Mouse (Mus musculus): ENCODE data around the gene Gpr156. TPM values are rescaled to one million over a fixed set of nuclear protein-coding genes. Genes with fewer than 3 reads are reported as not detected.
"Not testable (repeated sequence)": the region's sequence is repeated elsewhere in the genome, so short reads cannot be mapped to it uniquely, and the experiment has no call there.

Gene Gpr156
- polyA plus RNA-seq, 1 experiment from 2014 or later, result 1.6 TPM

DNA sequence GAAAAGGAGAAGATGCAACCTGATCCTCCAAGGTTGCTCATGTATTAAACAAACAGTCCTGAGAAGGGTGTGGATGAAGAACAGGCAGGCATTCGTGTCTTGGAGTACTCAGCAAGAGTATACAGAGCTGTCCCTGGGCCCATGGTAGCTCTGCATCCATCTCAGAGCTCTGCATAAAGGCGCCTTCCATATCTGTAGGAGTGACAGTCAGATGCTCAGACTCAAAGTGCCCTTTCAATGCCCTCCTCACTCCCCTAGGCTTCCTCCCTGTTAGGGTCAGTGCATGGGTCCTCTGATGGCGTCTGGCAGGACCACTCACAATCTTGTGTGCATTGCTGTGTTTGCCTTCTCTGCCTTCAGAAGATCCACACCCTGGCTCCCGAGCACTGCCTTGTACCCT, 36.9 kb downstream of the Gpr156 start:
- H3K4me3 ChIP-seq, result no peak overlapping the region
- H3K9me3 ChIP-seq, result no peaks in the 10 kb centered on the region
- no peaks in the 10 kb centered on the region for H3K36me3 ChIP-seq (replicated peaks)
- no peak overlapping the region for H3K27ac ChIP-seq
- WGBS, result 73% methylated on average over 4 of the region's 4 CpGs
- no peak for DNase-seq (ENCODE audit: extremely low spot score, low spot score)
- H3K4me1 ChIP-seq, result peaks cover 21% of the 10 kb centered on the region
- H3K27me3 ChIP-seq (ENCODE audit: poor library complexity, severe bottlenecking), result no peaks in the 10 kb centered on the region

DNA sequence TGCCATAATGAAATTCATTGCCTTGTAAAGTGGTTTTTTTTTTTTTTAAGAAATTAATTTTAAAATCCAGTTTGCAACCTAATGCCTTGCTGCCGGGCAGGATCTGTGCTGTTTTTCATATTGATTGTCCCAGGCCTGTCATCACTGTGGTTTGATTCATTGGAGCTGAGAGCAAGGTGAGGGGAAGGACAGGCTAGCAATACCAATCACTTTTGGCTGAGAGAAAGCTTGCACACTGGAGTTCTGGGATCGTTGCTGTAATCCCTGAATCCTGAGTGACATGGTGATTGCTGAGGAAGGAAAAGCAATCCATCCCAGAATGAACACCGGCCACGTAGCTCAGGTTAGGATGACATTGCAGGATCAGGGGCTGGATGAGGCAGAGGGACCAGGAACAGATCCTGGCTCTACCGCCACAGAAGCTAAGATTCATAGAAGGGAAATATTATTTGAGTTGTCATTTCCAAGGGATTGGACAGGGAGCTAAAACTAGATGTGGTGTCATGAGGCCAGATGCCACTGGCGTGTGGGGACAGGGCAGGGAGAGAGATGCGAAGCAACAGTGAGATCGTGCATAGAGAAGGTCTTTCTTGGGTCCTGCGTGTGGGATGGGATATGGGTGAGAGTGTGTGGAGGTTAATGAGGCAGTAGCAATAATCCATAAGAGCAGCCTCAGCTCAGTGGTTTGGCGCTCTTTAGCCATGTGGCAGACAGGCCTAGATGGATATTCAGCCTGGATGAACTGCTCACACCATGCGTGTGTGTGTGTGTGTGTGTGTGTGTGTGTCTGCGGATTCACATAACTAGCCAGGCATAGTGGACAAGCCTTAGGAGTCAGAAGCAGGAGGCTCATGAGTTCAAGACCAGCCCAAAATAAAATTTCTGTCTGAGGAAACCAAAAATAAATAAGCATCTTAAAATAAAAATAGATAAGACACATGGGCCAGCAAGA, 38.0 kb downstream of the Gpr156 start:
- no peak for DNase-seq (ENCODE audit: extremely low spot score, low spot score)
- Histone ChIP-seq H3K27me3 (ENCODE audit: poor library complexity, severe bottlenecking) (no peaks in the 10 kb centered on the region), H3K36me3 (replicated peaks) (no peaks in the 10 kb centered on the region), H3K27ac (no peak overlapping the region), H3K4me1 (peaks cover 21% of the 10 kb centered on the region), H3K9me3 (no peaks in the 10 kb centered on the region), H3K4me3 (no peak overlapping the region)
- WGBS, result 86% methylated on average over 12 of the region's 12 CpGs

DNA sequence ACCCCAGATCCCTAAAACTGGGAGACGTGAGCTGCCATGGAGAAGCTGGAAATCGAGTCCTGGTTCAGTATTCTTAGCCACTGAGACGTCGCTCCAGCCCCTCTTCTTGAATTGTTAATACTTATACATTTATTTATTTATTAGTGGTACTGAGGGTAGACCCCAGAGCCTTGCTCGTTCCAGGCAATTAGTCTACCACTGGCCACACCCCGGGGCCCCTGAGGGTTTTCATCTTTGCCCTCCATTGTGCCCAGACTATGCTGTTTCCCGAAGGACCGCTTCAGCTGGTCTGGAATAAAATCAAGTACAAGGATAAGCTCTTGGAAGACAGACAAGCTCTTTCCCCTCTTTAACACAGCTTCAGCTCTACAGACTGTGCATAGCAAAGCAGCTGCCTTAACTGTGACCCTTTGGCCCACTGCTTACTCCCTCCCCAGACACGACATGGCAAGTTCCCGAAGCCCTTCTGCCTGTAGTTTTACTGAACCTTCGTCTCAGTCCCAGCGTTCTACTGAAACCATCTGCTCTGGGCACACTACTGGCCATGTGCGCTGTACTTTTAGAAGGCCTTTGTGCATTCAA, 39.1 kb downstream of the Gpr156 start:
- H3K4me1 ChIP-seq, result peaks cover 21% of the 10 kb centered on the region
- H3K4me3 ChIP-seq, result no peak overlapping the region
- 82% methylated on average over 13 of the region's 13 CpGs for WGBS
- no peak for DNase-seq (ENCODE audit: extremely low spot score, low spot score)
- no peaks in the 10 kb centered on the region for H3K9me3 ChIP-seq
- 0 out of 2 replicates have a peak overlapping the region, but pooled peaks have one; percentile 27 for H3K27ac ChIP-seq
- no peaks in the 10 kb centered on the region for H3K27me3 ChIP-seq (ENCODE audit: poor library complexity, severe bottlenecking)
- no peaks in the 10 kb centered on the region for H3K36me3 ChIP-seq (replicated peaks)

DNA sequence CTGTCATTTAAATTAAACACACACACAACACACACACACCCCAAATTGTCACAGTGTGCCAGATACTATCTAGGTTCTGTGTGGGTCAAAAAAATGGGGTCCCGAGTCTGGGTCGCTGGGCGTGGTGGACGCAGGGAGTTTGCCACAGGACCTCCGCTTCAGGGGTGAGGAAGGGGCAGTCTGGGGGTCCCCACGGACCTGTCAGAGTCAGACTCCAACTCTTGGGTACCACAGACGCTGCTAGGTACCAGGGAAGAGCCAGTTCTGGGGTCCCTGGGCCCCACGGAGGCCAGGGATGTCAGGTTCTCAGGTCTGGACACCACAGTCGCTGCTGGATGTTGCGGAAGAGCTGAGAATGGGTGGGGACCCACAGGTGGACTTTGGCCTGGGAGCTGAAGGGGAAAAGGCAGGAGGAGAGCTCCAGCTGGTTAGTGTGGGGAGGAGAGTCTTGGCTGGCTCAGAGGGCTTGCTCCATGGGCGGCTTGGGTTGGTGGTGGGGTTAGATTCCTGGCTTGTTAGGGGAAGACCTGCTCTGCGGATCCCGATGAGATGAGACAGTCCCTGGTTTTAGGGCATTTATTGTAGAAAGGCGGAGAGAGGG, 39.9 kb downstream of the Gpr156 start:
- no peaks in the 10 kb centered on the region for H3K36me3 ChIP-seq (replicated peaks)
- no peak overlapping the region for H3K4me3 ChIP-seq
- DNase-seq (ENCODE audit: extremely low spot score, low spot score), result no peak
- H3K4me1 ChIP-seq, result peaks cover 21% of the 10 kb centered on the region
- WGBS, result 85% methylated on average over 14 of the region's 14 CpGs
- 0 out of 2 replicates have a peak overlapping the region, but pooled peaks have one; percentile 40 for H3K27ac ChIP-seq
- no peaks in the 10 kb centered on the region for H3K9me3 ChIP-seq
- no peaks in the 10 kb centered on the region for H3K27me3 ChIP-seq (ENCODE audit: poor library complexity, severe bottlenecking)

DNA sequence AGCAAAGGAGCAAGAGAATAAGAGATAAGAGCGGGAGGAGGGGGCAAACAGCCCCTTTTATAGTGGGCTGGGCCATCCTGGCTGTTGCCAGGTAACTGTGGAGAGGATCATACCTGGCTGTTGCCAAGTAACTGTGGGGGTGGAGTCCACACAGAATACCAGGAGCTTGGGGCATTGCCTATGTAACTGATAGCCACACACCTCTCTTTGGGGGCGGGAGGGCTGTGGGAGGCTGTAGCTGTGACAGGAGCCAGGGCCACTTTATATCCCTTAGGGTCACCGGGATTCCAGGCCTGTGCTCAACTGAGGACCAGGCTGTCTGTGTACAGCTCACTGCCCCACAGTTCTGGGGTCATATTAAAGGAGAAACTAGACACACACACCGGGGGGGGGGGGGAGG, 40.5 kb downstream of the Gpr156 start:
- no peak for DNase-seq (ENCODE audit: extremely low spot score, low spot score)
- no peak overlapping the region for H3K4me3 ChIP-seq
- H3K4me1 ChIP-seq, result peaks cover 21% of the 10 kb centered on the region
- no peak overlapping the region for H3K27ac ChIP-seq
- H3K36me3 ChIP-seq (replicated peaks), result no peaks in the 10 kb centered on the region
- H3K9me3 ChIP-seq, result no peaks in the 10 kb centered on the region
- no peaks in the 10 kb centered on the region for H3K27me3 ChIP-seq (ENCODE audit: poor library complexity, severe bottlenecking)
- 77% methylated on average over 4 of the region's 4 CpGs for WGBS

DNA sequence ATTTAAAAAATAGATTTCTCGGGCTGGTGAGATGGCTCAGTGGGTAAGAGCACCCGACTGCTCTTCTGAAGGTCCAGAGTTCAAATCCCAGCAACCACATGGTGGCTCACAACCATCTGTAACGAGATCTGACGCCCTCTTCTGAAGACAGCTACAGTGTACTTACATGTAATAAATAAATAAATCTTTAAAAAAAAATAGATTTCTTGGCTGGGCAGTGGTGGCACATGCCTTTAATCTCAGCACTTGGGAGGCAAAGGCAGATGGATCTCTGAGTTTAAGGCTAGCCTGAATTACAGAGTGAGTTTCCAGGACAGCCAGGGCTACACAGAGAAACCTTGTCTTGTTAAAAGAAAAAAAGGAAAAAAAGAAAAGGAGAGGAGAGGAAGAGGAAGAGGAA, 46.4 kb downstream of the Gpr156 start:
- not testable (repeated sequence) for H3K4me3 ChIP-seq; DNase-seq (ENCODE audit: extremely low spot score, low spot score); H3K27ac ChIP-seq; H3K36me3 ChIP-seq (replicated peaks); H3K27me3 ChIP-seq (ENCODE audit: poor library complexity, severe bottlenecking); H3K9me3 ChIP-seq
- 90% methylated on average over 4 of the region's 4 CpGs for WGBS
- H3K4me1 ChIP-seq, result peaks cover 20% of the 10 kb centered on the region

DNA sequence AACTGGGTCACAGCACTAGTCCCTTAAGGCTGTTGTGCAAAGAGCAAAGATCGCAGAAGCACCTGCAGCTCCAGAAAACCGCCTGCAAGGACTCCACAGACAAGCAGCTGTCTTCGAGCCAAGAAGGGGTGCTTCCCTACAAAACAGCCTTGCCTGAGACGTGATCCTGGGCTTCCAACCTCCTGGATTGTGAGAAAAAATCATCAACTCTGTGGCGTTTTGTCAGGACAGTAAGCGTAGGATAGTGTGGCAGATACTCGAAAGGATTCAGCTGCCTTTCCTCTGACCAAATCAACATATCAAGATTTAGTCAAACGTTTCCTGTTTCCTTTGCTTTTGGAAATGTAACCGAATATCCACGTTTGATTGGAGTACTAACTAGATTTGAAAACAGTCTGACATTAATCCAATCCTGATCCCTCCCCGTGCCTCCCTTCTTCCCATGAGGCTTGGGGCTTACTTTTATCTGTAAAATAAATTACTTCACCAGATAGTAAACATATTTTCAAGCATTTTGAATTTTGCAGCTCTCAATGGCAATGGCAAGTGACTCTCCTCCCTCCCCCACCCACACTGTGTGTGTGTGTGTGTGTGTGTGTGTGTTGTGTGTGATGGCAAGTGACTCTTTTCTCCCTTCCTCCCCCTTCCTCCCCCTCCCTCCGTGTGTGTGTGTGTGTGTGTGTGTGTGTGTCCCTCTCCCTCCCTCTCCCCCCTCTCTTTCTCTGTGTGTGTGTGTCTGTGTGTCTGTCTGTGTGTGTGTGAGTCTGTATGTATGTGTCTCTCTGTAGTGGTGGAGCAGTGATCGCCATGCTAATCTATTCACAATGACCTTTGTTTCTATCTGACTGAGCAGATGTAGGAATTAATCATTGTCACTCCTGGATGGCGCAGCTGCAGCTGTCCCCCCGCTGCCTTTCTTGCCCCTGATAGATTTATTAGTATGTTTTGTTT, 47.3 kb downstream of the Gpr156 start:
- Histone ChIP-seq H3K4me3 (no peak overlapping the region), H3K27me3 (ENCODE audit: poor library complexity, severe bottlenecking) (no peaks in the 10 kb centered on the region), H3K9me3 (no peaks in the 10 kb centered on the region), H3K36me3 (replicated peaks) (no peaks in the 10 kb centered on the region), H3K4me1 (peaks cover 20% of the 10 kb centered on the region), H3K27ac (peak overlapping the region; percentile 77)
- no peak for DNase-seq (ENCODE audit: extremely low spot score, low spot score)
- WGBS, result 52% methylated on average over 14 of the region's 15 CpGs

DNA sequence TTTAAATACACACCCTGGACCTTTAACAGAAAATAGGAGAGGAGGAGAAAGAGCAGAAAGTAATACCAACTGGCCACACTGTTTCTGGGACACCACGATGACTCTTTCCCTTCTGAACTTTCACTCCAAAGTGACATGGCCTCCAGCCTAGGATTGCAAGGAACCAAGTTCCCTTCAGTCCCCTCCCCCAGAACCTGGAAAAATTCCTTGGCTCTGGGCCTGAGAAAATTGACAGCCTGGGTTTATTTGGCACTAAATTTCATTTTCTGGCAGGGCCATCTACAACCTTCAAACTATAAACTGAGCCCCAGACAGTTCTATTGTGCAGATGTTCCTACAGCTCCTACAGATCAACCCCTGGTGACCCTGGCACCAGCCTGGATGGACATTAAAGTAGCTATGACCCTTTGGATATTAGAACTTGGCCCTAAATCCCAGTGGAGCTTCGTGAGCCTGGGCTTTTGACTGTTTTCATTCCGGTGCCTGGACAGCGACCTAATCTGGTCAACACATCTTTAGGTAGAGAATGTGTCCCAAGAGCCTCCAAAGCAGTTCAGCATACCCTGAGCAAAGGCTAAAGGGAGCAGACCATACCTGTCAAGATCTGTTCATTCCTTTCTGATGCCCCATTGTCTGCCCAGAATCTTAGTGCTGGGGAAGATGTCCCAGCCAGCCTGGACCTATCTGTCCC, 48.2 kb downstream of the Gpr156 start:
- Histone ChIP-seq H3K4me3 (no peak overlapping the region), H3K9me3 (no peaks in the 10 kb centered on the region), H3K4me1 (peaks cover 20% of the 10 kb centered on the region), H3K36me3 (replicated peaks) (no peaks in the 10 kb centered on the region), H3K27ac (peak overlapping the region; percentile 77), H3K27me3 (ENCODE audit: poor library complexity, severe bottlenecking) (no peaks in the 10 kb centered on the region)
- 86% methylated on average over 4 of the region's 4 CpGs for WGBS
- no peak for DNase-seq (ENCODE audit: extremely low spot score, low spot score)

DNA sequence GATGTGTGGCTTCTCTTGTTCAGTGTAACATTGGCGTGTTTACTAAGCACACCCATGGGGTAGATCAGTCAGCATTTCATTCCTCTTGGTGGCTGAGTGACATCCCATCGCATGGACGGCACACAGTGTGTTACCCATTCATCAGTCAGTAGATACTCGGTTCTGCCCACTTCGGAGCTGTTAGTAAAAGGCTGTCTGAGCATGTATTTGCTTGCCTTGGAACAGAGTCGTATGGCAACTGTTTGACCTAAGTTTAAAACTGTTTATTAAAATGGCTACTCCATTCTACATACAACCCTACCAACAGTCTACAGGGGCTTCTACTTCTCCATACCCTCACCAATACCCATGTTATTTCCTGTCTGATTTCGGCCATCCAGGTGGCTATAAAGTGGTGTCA, 50.6 kb downstream of the Gpr156 start:
- DNase-seq (ENCODE audit: extremely low spot score, low spot score), result no peak
- WGBS, result 94% methylated on average over 7 of the region's 7 CpGs
- Histone ChIP-seq H3K27ac (no peak overlapping the region), H3K4me3 (no peak overlapping the region), H3K9me3 (no peaks in the 10 kb centered on the region), H3K4me1 (peaks cover 20% of the 10 kb centered on the region), H3K27me3 (ENCODE audit: poor library complexity, severe bottlenecking) (no peaks in the 10 kb centered on the region), H3K36me3 (replicated peaks) (no peaks in the 10 kb centered on the region)

DNA sequence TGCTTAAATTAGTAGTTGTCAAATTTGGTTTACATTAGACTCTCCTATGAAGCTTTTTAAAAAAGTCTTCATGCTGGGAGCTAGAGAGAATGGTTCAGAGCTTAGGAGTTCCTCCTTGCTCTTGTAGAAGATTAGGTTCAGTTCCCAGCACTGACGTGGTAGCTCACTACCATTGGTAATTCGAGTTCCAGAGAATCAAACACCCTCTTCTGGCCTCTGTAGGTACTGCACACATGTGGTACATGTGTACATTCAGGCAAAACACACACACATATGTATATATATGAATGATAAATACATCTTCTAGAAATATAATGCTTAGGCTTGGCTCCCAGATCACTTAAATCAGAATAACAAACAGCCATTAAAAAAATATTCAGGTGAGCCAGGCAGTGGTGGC, 51.1 kb downstream of the Gpr156 start:
- no peak overlapping the region for H3K4me3 ChIP-seq
- H3K27ac ChIP-seq, result no peak overlapping the region
- WGBS, result 72% methylated on average over 2 of the region's 2 CpGs
- H3K27me3 ChIP-seq (ENCODE audit: poor library complexity, severe bottlenecking), result no peaks in the 10 kb centered on the region
- DNase-seq (ENCODE audit: extremely low spot score, low spot score), result no peak
- no peaks in the 10 kb centered on the region for H3K36me3 ChIP-seq (replicated peaks)
- H3K9me3 ChIP-seq, result no peaks in the 10 kb centered on the region
- H3K4me1 ChIP-seq, result peaks cover 20% of the 10 kb centered on the region

DNA sequence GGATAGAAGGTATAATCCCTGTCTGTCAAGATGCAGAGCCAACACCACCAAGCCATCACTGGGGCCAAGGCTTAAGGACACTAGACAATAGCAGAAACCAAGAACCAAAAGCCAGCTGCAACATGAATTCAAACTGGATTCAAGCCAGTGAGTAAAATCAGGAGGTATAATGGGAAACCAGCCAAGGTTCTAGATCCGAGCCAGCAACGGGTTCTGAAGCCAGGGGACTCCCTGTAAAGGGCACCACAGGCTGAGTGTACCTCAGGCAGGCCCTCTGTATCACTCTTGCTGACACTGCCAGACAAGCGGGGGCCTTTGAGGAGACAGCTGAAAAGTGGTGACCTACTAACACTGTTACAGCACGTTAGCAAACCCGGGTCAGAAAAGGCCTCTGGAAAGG, 55.2 kb downstream of the Gpr156 start:
- no peak for DNase-seq (ENCODE audit: extremely low spot score, low spot score)
- Histone ChIP-seq H3K9me3 (no peaks in the 10 kb centered on the region), H3K27ac (no peak overlapping the region), H3K4me3 (no peak overlapping the region), H3K36me3 (replicated peaks) (no peaks in the 10 kb centered on the region), H3K27me3 (ENCODE audit: poor library complexity, severe bottlenecking) (no peaks in the 10 kb centered on the region), H3K4me1 (peaks cover 21% of the 10 kb centered on the region)
- WGBS, result 83% methylated on average over 5 of the region's 5 CpGs

DNA sequence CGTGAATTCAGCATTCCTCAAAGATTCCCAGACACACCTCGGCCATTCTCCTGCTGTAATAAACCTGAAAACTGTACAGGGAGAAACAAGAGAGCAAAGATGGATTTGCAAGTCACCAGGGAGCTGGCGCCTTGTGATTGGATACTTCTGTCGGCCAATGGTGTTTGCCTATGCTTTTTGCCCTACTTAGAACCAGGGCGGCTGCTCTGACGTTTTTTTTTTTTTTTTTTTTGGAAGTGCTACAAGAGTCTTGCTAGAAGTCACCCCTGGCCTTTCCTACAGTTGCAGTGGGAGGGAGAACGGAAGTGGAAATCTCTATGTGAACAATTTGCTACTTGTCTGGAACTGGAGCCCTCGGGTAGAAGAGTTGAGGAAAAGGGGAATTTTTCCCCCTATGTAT, 56.1 kb downstream of the Gpr156 start:
- DNase-seq (ENCODE audit: extremely low spot score, low spot score), result no peak
- 71% methylated on average over 8 of the region's 8 CpGs for WGBS
- Histone ChIP-seq H3K36me3 (replicated peaks) (no peaks in the 10 kb centered on the region), H3K4me3 (no peak overlapping the region), H3K27ac (no peak overlapping the region), H3K27me3 (ENCODE audit: poor library complexity, severe bottlenecking) (no peaks in the 10 kb centered on the region), H3K4me1 (peaks cover 21% of the 10 kb centered on the region), H3K9me3 (no peaks in the 10 kb centered on the region)

Measured in forebrain, embryonic 10.5 days (tissue).